Comparison of ENCODE assay signal across 11 mouse cellular contexts in genomic region chr16:22582173-22582929, GRCm38 (mm10).
DNase-seq lines count a peak whose midpoint lies in the region; ATAC-seq and TF ChIP-seq lines count a peak whose summit lies in the region.
"Had no signal": no experiment of that assay in that cellular context is flagged by ENCODE, and none has a peak within 500 bp of the region (broad histone marks: within the 10 kb centered on the region; RNA-seq: fewer than 3 reads in every experiment).

No protein-coding gene starts in this region.

- H3K9me3 ChIP-seq in heart, embryonic 15.5 days (replicated peaks) = no peaks in the 10 kb centered on the region
- no peaks in the 10 kb centered on the region for H3K9me3 ChIP-seq in lung, embryonic 16.5 days (ENCODE audit: control insufficient read depth, low read length)
- no peaks in the 10 kb centered on the region for H3K9me3 ChIP-seq in forebrain, postnatal 0 days (ENCODE audit: low read length)
- H3K9me3 ChIP-seq: liver, embryonic 12.5 days had no signal

- WGBS in heart, embryonic 15.5 days = 47% methylated on average over 11 of the region's 11 CpGs
- WGBS in lung, embryonic 16.5 days = 34% methylated on average over 11 of the region's 11 CpGs
- 29% methylated on average over 11 of the region's 11 CpGs for WGBS in forebrain, postnatal 0 days

- H3K4me1 ChIP-seq in heart, embryonic 15.5 days (replicated peaks) = peaks cover 11% of the 10 kb centered on the region; the same call in 1 of the 2 replicates
- no peaks in the 10 kb centered on the region for H3K4me1 ChIP-seq in lung, embryonic 16.5 days (replicated peaks; ENCODE audit: control insufficient read depth, insufficient read depth, low read length)
- 0 out of 2 replicates have a peak, but pooled peaks cover 5% of the 10 kb centered on the region for H3K4me1 ChIP-seq in forebrain, postnatal 0 days (ENCODE audit: insufficient read depth)
- H3K4me1 ChIP-seq: liver, embryonic 12.5 days had no signal

- H3K27ac ChIP-seq in heart, embryonic 15.5 days = no peak overlapping the region
- no peak overlapping the region for H3K27ac ChIP-seq in lung, embryonic 16.5 days (ENCODE audit: low read length)
- no peak overlapping the region for H3K27ac ChIP-seq in forebrain, postnatal 0 days (ENCODE audit: low read depth, low read length)
- H3K27ac ChIP-seq: liver, embryonic 12.5 days had no signal

- no peaks in the 10 kb centered on the region for H3K36me3 ChIP-seq in heart, embryonic 15.5 days
- no peaks in the 10 kb centered on the region for H3K36me3 ChIP-seq in lung, embryonic 16.5 days (ENCODE audit: control insufficient read depth, insufficient read depth, low read length)
- H3K36me3 ChIP-seq in forebrain, postnatal 0 days (ENCODE audit: insufficient read depth) = no peaks in the 10 kb centered on the region
- H3K36me3 ChIP-seq: liver, embryonic 12.5 days had no signal

- H3K9ac ChIP-seq in heart, embryonic 15.5 days = no peak overlapping the region
- no peak overlapping the region for H3K9ac ChIP-seq in lung, embryonic 16.5 days (ENCODE audit: low read length)
- no peak overlapping the region for H3K9ac ChIP-seq in forebrain, postnatal 0 days
- H3K9ac ChIP-seq: liver, embryonic 12.5 days had no signal

- no peaks in the 10 kb centered on the region for H3K27me3 ChIP-seq in heart, embryonic 15.5 days
- no peaks in the 10 kb centered on the region for H3K27me3 ChIP-seq in lung, embryonic 16.5 days (ENCODE audit: control insufficient read depth, insufficient read depth, low read depth, low read length)
- no peaks in the 10 kb centered on the region for H3K27me3 ChIP-seq in forebrain, postnatal 0 days (ENCODE audit: insufficient read depth, low read length)
- H3K27me3 ChIP-seq: liver, embryonic 12.5 days had no signal

- 0 out of 2 replicates have a peak, but pooled peaks have one; percentile 47 for ATAC-seq in heart, embryonic 15.5 days (replicated peaks; ENCODE audit: insufficient number of reproducible peaks, insufficient read depth, low FRiP score, low read depth)
- peak; percentile 20; the same call in 1 of the 2 replicates for ATAC-seq in lung, embryonic 16.5 days (ENCODE audit: low read depth)
- no peak for ATAC-seq in forebrain, postnatal 0 days
- ATAC-seq: liver, embryonic 12.5 days had no signal

- peak overlapping the region; percentile 43 for H3K4me2 ChIP-seq in heart, embryonic 15.5 days
- peak overlapping the region; percentile 12 for H3K4me2 ChIP-seq in lung, embryonic 16.5 days (ENCODE audit: low read depth, low read length)
- no peak overlapping the region; the same call in 1 of the 2 replicates for H3K4me2 ChIP-seq in forebrain, postnatal 0 days (ENCODE audit: low read depth)
- H3K4me2 ChIP-seq: liver, embryonic 12.5 days had no signal

- intact Hi-C loops in heart, postnatal 25 days (cut with DNase I) = no loop called here

- DNase-seq in heart, postnatal 25 days (ENCODE audit: low spot score) = no peak
- DNase-seq in lung, postnatal 10 days = no peak
- DNase-seq in cerebellum, adult 9-10 months = peak; percentile 61
- peak; percentile 25 for DNase-seq in forebrain, postnatal 0 days
- no peak for DNase-seq in frontal cortex, adult 2 months (ENCODE audit: extremely low spot score in 1 of 2, low spot score in 1 of 2)
- DNase-seq: adrenal gland, postnatal 14 days; gastrocnemius, postnatal 10 days; kidney, postnatal 36 days had no signal

- no peak overlapping the region; the same call in 1 of the 2 replicates for H3K4me3 ChIP-seq in heart, embryonic 15.5 days
- H3K4me3 ChIP-seq in lung, embryonic 16.5 days (ENCODE audit: low read length) = no peak overlapping the region
- H3K4me3 ChIP-seq in forebrain, postnatal 0 days (ENCODE audit: low read depth, low read length) = no peak overlapping the region
- H3K4me3 ChIP-seq: liver, embryonic 12.5 days had no signal

- no peak for TF ChIP-seq CTCF in forebrain, postnatal 0 days (IDR thresholded peaks at IDR 0.05; ENCODE audit: low read depth)

Comparison
In these comparisons a context has a peak if more than half of its experiments do, and no peak if none do; other contexts are left out.
1. DNase-seq: peak in cerebellum, adult 9-10 months (single experiment) and forebrain, postnatal 0 days (single experiment); none in heart, postnatal 25 days (single experiment), lung, postnatal 10 days (single experiment) and frontal cortex, adult 2 months (0 of 2).